Mouse (Mus musculus) heart, postnatal 0 days (tissue): ENCODE measurements at regions not wholly inside any gene's neighbourhood (a gene's known extent, or its start where the extent isn't known, plus 50 kb on each side); places are given as distances from the start of the nearest gene placed in this dataset.

Source experiments
- ATAC-seq: fragments of 200-750 bp; cut with Nextera tagmentation; 2 replicates; pipeline ENCODE4 v1.8.0; 2017; ENCODE audit warnings: low read depth, moderate number of reproducible peaks, moderate library complexity; ENCODE audit not compliant: insufficient read depth
- DNase-seq: peaks from one replicate; pipeline ENCODE4 v3.0.0-alpha.2; 2016; ENCODE audit warnings: low spot score
- H3K27ac ChIP-seq: fragments of 300-500 bp; sonication (generic); 2 replicates; pipeline ENCODE4 v1.5.1; 2014; ENCODE audit warnings: low read depth, mild to moderate bottlenecking
- H3K27me3 ChIP-seq: fragments of 300-500 bp; sonication (generic); 2 replicates; pipeline ENCODE4 v1.6.1; 2014; ENCODE audit warnings: low read length, mixed read lengths; ENCODE audit not compliant: control insufficient read depth, insufficient read depth
- H3K36me3 ChIP-seq: fragments of 300-500 bp; sonication (generic); replicated peaks from 2 replicates; pipeline ENCODE4 v1.6.1; 2014; ENCODE audit warnings: low read length, mixed read lengths; ENCODE audit not compliant: control insufficient read depth, insufficient read depth
- H3K4me1 ChIP-seq: fragments of 300-500 bp; sonication (generic); 2 replicates; pipeline ENCODE4 v1.6.1; 2014; ENCODE audit warnings: antibody characterized with exemption; ENCODE audit not compliant: control insufficient read depth, insufficient read depth
- H3K4me2 ChIP-seq: fragments of 300-500 bp; sonication (generic); 2 replicates; pipeline ENCODE4 v1.6.1; 2014; ENCODE audit warnings: low read depth, mild to moderate bottlenecking, low read length, moderate library complexity
- H3K4me3 ChIP-seq: fragments of 300-500 bp; sonication (generic); 2 replicates; pipeline ENCODE4 v1.5.1; 2014; ENCODE audit warnings: low read depth, low read length
- H3K9ac ChIP-seq: fragments of 300-500 bp; sonication (generic); replicated peaks from 2 replicates; pipeline ENCODE4 v1.6.1; 2014; ENCODE audit warnings: low read depth, low read length, mixed read lengths
- H3K9me3 ChIP-seq: fragments of 300-500 bp; sonication (generic); replicated peaks from 2 replicates; pipeline ENCODE4 v1.6.1; 2016; ENCODE audit warnings: low read length; ENCODE audit not compliant: control insufficient read depth
- CTCF ChIP-seq: IDR thresholded peaks from 2 replicates; pipeline ENCODE4 v1.5.1; 2016; ENCODE audit warnings: antibody characterized with exemption, control low read depth, low read depth
- EP300 ChIP-seq: IDR thresholded peaks from 2 replicates; pipeline ENCODE4 v1.6.1; 2016; ENCODE audit warnings: antibody characterized with exemption, low read depth
- WGBS: fragments of 180-500 bp; shearing (Covaris S2); extraction: QIAGEN DNeasy Blood & Tissue Kit; methylation state at CpG from one replicate; pipeline ENCODE4 v1.1.7; 2014; 5-methylcytosine and 5-hydroxymethylcytosine counted together

DNA sequence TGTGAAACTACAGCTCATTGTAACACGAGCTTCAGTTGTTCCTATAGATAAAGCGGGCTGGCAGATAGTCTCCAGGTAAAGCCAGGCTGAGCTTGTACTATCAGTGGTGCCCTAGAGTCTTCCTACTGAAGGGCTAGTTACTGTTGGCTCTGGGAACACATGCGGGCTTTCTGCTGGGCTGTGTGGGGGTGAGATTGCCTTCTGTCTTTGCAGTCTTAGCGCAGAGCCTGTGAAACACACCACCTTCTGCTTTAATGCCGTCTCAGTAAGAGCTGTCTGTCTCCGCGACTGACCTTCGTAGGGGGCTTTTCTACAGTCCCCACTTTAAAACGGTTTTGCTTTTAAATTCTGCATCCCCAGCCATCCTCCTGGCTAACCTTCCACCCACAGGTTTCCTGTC lies 76.7 kb downstream of the Trim29 start:
- TF ChIP-seq EP300 (no peak), CTCF (no peak)
- H3K4me3 ChIP-seq = no peak overlapping the region

DNA sequence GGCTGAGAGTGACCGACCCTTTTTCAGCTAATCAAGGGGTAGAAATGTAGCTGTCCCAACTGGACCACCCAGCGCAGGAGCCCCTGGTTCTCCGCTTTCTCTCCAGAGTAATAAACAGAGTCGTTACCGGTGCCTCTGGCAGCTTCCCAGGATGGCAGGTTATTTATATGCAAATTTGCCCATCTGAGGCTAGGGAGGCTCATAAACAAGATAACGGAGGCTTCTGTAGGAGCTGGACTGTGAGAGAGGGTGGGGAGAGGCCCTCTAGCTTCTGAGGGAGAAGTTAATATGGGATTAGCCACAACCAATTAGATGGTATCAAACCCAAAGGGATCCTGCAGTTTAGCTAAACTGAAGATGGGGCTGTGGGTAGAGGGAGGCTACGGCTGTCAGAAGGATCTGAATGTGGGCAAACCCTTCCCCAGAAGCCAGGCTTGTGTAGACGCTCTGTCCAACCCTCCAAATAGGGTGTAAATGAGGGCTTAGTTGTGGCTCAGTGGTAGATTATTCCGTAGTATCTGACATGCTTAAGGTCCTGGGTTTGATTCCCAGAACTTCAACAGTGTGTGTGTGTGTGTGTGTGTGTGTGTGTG lies 78.9 kb downstream of the Trim29 start:
- Histone ChIP-seq H3K36me3 (no peaks in the 10 kb centered on the region), H3K27me3 (0 out of 2 replicates have a peak, but pooled peaks cover 5% of the 10 kb centered on the region), H3K9me3 (no peaks in the 10 kb centered on the region), H3K4me3 (no peak overlapping the region), H3K4me2 (no peak overlapping the region), H3K27ac (no peak overlapping the region), H3K9ac (no peak overlapping the region), H3K4me1 (no peaks in the 10 kb centered on the region)
- DNase-seq (no peak), ATAC-seq (no peak)
- WGBS = 42% methylated on average over 9 of the region's 9 CpGs
- no peak for TF ChIP-seq EP300
- no peak for TF ChIP-seq CTCF

More for the DNA sequence above, 76.7 kb downstream of the Trim29 start:
- Histone ChIP-seq H3K9ac (no peak overlapping the region), H3K4me2 (no peak overlapping the region), H3K27me3 (0 out of 2 replicates have a peak, but pooled peaks cover 5% of the 10 kb centered on the region), H3K9me3 (no peaks in the 10 kb centered on the region), H3K4me1 (no peaks in the 10 kb centered on the region), H3K36me3 (no peaks in the 10 kb centered on the region), H3K27ac (no peak overlapping the region)
- WGBS = 46% methylated on average over 9 of the region's 9 CpGs
- ATAC-seq (no peak), DNase-seq (no peak)

DNA sequence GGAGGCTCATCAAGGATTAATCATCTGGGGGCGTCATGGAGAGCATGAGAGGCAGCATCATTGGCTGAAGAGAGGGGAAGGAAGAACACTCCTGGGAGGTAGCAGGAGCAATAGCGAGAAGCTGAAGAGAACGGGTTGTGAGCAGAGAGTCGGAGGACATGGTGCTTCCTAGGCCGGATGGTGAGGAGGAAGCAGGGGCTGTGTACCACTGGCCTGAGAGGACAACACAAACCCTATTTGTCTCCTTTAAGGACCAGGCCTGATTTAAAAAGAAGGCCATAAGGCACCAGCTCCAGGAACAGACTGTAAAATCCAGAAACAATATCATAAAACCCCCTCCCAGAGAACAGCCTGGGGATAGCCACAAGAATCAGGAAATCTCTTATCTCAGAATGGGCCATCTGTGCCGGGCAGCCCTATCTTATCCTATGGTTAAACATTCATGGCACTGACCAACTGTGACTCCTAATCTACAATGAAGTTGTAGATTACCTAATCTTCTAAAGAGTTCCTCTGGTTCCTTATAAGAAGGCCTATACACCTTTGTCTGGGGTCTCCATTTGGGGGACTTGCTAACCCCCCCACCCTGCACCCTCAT lies 81.9 kb downstream of the Trim29 start:
- no peak for ATAC-seq
- H3K36me3 ChIP-seq = no peaks in the 10 kb centered on the region
- no peak overlapping the region for H3K4me2 ChIP-seq
- H3K27ac ChIP-seq = no peak overlapping the region
- TF ChIP-seq EP300 (no peak), CTCF (no peak)
- no peak for DNase-seq
- no peaks in the 10 kb centered on the region for H3K9me3 ChIP-seq
- H3K4me1 ChIP-seq = no peaks in the 10 kb centered on the region
- no peaks in the 10 kb centered on the region for H3K27me3 ChIP-seq
- H3K9ac ChIP-seq = no peak overlapping the region
- 45% methylated on average over 6 of the region's 6 CpGs for WGBS
- no peak overlapping the region for H3K4me3 ChIP-seq

DNA sequence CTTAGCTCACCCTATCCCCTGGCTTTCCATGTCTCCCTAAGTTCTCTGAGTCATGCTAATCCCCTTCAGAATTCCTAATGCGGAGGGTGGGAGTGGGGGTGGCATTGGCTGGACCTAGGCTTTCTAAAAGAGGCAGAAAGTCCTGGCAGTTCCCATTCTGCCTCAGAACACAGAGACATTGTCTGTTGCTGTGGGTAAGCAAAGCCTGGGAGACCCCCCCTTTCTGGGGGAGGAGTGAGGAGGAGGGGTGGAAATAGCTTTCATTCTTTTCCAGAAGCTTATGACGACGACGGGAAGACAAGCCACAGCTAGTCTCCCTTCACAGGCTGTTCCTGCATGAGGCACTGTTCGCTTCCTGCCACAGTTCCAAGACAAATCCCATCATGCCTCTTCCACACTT lies 83.6 kb downstream of the Trim29 start:
- no peak overlapping the region for H3K27ac ChIP-seq
- H3K9me3 ChIP-seq = no peaks in the 10 kb centered on the region
- TF ChIP-seq EP300 (no peak), CTCF (no peak)
- H3K4me2 ChIP-seq = no peak overlapping the region
- H3K4me1 ChIP-seq = no peaks in the 10 kb centered on the region
- no peaks in the 10 kb centered on the region for H3K36me3 ChIP-seq
- no peak overlapping the region for H3K9ac ChIP-seq
- no peak overlapping the region for H3K4me3 ChIP-seq
- 34% methylated on average over 5 of the region's 5 CpGs for WGBS
- no peaks in the 10 kb centered on the region for H3K27me3 ChIP-seq
- DNase-seq = peak; percentile 8
- ATAC-seq = no peak

DNA sequence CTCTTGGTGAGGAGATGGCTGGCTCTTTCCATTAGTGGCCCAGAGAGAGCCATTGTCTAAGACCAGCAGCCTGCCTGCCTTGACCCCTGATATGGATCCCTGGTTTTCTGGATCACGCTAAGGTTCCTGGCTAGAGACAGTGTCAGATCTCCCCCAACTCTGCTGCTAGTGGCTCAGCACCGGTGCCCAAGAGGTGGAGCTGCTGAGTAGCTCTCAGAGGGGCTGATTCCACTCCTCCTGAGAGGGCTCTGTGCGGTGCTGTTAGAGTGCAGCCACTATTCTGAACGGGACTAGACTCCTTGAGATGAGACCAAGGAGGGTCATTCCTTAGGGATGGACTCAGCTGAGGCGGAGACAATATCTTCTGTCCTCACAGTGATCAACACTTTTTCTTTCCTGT lies 84.6 kb downstream of the Trim29 start:
- DNase-seq = no peak
- H3K4me1 ChIP-seq = no peaks in the 10 kb centered on the region
- no peak for TF ChIP-seq CTCF
- no peak for TF ChIP-seq EP300

GRCm38 (mm10) chr9:43396566-43396965 lies 85.9 kb downstream of the Trim29 start:
- ATAC-seq = no peak
- Histone ChIP-seq H3K4me1 (no peaks in the 10 kb centered on the region), H3K36me3 (no peaks in the 10 kb centered on the region), H3K4me3 (no peak overlapping the region), H3K27me3 (no peaks in the 10 kb centered on the region), H3K9ac (no peak overlapping the region), H3K9me3 (no peaks in the 10 kb centered on the region), H3K4me2 (no peak overlapping the region), H3K27ac (no peak overlapping the region)
- DNase-seq = no peak
- TF ChIP-seq EP300 (no peak), CTCF (no peak)

More for the DNA sequence above, 84.6 kb downstream of the Trim29 start:
- 35% methylated on average over 5 of the region's 5 CpGs for WGBS
- ATAC-seq = no peak
- Histone ChIP-seq H3K9ac (no peak overlapping the region), H3K27ac (no peak overlapping the region), H3K4me3 (no peak overlapping the region), H3K27me3 (no peaks in the 10 kb centered on the region), H3K9me3 (no peaks in the 10 kb centered on the region), H3K4me2 (no peak overlapping the region), H3K36me3 (no peaks in the 10 kb centered on the region)
